Mouse (Mus musculus): ENCODE data around the gene Ppef2. TPM values are rescaled to one million over a fixed set of nuclear protein-coding genes. Genes with fewer than 3 reads are reported as not detected.

Gene Ppef2
- total RNA-seq, 2 experiments from 2014 or later = 0.46 to 0.91 TPM

DNA sequence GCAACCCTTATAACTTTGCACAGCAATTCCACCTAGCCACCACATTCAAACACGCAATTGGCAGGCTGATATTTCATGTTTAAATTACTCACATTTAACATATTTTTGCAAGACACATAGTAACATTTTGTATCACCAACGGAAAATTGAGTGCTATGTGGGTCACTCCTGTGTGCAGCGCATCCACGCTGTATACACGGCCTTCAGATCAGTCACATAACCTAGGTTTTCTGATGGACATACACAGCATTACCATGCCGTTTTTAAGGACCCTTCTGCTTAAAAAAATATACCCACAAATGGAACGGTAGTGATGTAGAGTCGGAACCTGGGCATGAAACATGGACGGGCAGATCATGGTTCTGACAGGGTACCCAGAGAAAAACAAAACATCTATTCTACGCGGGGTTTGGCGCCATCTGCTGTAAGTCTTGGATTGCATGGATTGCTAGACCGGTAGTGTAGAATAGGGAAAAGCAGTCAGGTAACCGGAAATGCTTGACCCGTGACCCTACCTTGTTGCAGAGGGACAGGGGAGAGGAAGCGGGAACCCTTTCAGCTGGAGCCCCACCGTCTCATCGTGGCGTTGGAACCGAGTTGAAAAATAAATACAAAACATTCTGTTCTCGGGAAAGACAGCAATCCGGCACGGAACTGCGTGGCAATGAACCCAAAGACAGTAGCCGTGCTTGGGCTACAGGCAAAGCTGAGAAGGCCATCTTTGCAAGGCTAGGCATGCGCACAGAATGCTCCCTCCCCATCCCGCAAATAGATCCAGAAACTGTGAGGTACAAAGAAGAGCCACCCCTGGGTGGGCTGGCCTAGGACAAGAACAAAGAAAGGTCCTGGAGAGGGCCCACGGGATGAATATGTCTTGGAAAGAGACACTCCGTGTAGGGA, 16.5 kb downstream of the Ppef2 start:
- DNase-seq (ENCODE audit: low spot score in 2 of 2) = peak; percentile 75 to 82

DNA sequence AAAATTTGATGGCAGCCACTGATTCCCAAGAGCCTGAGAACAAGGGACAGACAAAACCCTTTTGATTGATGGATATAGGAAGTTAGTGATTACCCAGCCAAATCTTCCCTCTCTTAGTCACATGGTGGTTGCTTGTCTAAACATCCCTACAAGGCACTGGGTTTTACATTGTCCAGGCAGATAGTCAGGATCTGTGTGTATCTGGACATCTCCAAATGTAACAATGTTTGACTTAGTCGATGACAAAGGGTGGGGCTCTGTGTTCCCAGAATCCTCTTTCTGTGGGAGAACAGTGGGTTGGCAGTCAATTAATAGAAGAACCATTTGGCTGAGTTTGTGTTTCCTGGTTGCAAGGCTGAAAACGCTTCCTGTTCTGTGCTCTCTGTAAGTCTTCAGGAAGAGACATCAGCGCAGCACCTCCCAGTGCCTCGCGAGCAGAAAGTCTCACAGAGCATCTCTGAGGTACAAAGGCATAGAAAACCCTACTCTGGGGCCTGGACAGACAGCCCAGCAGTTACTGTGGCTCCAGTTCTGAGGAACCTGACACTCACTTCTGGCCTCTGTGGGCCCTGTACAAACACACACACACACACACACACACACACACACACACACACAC, 21.0 kb downstream of the Ppef2 start:
- DNase-seq (ENCODE audit: low spot score in 2 of 2) = no peak

DNA sequence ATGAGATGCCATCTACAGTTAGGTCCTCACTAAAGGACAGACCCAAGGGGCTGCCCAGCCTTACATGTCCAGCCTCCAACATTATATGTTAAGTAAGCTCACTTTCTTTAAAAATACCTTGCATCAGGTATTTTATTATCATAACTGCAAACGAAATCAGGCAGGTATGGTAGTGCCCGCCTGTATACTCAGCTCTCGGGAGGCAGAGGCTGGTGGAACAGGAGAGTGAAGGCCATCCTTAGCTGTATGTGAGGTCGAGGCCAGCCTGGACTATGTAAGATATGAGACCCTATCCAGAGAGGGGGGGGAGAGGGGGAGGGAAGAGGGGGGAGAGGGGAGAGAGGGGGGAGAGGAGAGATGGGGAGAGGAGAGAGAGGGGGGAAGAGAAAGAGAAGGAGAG, 22.7 kb downstream of the Ppef2 start:
- DNase-seq (ENCODE audit: low spot score in 2 of 2) = no peak

DNA sequence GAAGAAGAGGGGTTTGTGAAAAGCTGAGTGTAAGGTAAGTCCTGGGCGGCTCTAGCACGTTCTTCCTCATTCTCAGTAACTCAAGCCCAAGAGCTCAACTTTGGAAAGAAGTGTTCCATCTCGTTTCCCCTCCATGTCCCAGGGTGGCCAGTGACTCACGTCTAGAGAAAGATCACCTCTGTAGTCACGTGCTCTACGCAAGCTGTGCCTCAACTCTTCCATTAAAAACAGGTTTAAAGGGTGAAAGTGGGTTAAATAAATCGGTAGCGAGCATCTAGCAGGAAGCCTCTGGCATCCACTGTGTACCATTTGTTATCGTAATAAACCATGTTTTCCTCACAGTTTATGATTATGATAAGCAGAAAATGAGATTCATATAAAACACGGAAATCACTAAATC, 24.2 kb downstream of the Ppef2 start:
- DNase-seq (ENCODE audit: low spot score in 2 of 2) = no peak

DNA sequence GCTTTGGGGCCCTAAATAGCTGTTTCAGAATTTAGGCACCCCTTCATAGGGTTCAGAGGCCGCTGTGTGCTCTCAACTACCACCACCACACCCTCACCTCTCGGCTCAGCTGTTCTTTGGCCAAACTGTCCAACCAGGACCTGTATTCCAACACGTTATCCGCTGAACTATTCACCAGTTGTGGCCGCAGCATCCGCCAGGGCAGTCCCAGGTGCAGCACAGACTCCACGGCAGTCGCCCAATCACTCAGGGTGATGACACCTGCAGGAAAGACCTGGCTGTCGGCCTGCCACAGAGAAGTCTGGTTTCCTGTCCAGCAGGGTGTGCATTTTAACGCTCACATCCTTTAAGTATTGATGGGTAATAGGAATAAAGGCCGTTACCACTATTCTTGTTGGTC, 25.8 kb downstream of the Ppef2 start:
- DNase-seq (ENCODE audit: low spot score in 2 of 2) = no peak

DNA sequence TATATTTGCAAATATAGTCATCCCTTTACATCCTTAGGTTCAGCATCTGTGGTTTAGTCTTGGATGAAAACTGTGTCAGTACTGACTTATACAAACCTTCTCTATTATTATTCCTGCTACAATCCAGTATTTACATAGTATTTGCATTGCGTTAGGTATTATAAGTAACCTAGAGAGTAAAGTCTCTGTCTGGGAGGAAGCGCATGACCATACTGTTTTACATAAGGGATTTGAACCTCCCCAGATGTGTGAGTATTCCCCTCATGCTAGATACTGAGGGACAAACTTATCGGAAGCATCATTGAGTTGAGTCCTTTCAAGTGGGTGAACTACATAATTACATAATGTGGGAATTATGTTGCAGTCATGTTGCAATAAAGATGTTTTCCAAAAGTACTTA, 26.6 kb downstream of the Ppef2 start:
- no peak for DNase-seq (ENCODE audit: low spot score in 2 of 2)

DNA sequence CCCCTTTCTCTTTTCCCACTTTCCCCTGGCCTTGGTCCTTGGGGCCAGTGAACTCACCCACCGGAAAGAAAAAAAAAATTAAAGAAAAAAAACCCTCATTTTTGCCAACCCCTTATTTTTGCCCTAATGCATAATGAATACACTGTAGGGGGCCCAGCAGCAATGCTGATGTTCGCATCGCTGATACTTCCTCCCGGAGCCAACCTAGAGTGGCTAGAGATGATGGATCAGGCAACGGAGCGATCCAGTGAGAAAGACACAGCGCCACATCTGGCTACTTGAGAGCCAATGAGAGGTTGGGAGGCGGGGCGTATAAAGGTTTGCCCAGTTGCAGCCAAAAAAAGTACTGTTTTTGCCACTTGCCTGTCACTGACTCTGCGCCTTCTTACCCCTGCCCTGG, 27.3 kb downstream of the Ppef2 start:
- DNase-seq (ENCODE audit: low spot score in 2 of 2) = no peak

DNA sequence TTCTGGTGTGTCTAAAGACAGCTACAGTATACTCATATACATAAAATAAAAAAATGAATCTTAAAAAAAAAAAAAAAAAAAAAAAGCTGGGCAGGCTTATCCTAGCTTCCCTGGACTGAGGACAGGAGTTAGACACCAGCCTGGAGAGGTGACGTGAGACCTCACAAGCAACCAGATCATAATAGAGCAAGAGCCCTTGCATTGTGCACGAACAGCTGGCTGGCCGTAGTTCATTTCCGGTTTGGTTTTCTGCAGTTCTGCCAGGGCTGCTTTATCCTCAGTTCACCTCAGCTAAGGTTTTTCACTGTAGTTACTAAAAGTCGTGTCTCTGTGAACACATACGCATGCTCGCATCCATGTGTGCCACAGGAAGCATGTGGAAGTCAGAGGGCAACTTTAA, 28.3 kb downstream of the Ppef2 start:
- DNase-seq (ENCODE audit: low spot score in 2 of 2) = no peak

DNA sequence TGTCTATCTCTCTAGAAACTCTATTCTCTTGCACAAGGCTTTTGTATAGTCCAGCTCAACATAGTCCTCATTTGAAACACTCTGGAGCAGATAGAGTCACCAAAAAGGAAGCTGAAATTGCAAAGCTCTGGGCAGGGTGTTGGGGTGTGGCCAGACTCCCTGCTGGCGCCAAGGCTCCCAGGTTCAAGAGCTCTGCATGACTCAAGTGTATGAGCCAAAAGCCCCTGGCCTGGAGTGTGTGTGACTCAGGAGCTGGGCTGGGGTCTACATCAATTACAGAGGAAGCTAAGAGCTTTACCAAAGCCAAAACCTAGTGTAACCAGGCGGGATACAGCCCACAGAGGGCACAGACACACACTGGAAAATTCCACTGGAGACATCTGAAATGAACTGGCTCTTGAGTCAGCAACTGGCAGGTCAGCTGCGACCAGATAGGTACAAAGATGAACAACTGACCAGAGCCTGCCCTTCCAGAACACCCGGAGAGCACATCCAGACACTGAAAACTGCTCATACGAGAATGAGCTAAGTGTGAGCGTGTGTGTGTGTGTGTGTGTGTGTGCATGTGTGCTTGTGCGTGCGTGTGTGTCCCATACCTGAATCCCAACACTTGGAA, 35.7 kb downstream of the Ppef2 start:
- no peak for DNase-seq (ENCODE audit: low spot score in 2 of 2)

DNA sequence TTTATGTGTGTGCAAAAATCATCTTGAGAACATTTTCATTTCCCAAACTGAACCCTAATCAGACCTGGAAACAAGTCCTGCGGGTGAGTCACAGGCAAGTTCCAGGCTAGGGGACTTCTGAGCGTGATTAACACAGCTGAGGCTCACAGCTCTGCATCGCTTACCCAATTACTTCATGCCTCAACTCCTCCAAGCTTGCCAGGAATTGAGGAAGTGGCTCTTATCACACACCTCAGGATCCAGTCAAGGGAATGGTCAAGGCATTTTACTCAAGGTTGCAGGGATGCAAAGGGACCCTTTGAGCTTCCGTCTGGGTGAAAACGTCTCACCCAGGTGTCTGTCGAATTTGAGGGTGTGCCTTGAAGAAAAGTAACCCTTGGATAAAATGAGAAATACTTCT, 36.3 kb downstream of the Ppef2 start:
- no peak for DNase-seq (ENCODE audit: low spot score in 2 of 2)

DNA sequence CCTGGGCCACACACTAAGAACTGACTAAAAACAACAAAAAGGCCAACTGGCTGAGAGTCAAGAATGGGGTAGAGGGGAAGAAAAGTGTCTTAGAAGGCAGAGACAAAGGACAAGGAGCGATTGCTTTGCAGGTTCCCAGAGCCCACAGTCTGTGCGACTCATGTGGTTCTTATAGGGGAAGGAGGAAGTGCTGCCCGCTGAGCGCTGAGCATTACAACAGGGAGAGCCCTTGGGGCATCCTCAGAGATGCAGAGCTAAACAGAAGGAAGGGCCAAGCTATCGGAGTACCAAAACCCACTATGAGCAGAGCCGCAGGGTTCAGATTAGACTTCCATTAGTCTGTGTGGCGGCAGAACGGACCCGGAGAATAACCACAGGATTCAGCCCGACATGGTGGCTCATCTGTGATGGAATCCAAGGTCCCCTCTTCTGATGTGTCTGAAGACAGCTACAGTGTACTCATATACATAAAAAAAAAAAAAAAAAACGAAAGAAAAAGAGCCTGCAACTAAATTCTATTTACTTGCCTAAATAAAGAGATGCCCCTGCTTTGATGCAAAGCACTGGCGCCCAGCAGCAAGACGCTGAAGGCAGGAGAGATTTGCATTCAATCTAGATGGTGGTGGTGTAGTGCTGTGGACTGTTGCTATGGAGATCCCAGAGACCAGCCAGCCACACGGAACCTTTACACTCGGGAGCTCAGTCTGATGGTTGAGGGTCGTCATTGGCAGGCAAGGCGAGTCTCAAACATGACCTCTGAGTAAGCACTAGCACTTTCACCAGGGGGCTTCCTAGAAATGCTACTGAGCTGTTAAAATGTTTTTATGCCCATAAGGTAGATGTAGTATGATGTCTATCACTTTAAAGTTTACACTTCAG, 36.9 kb downstream of the Ppef2 start:
- no peak for DNase-seq (ENCODE audit: low spot score in 2 of 2)

DNA sequence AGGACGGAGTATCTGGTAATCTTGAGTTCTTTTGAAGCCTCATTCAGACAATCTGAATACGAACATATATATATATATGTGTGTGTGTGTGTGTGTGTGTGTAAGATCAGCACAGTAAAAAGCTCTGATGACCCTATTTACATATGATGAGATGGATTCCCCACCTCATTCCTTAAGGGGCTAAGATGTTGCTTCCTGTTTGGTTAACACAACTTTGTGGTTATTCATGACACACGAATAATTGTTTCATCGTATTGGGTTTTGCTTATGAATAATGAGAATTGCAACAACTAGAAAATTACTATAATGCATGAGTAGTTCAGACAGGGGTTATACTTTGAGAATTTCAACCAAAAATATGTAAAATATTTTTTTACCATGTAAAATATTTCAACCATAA, 40.8 kb downstream of the Ppef2 start, which contains the start of gene U90926:
TSS of gene U90926 (minus strand) at position 101 of the 400 bp plus-strand sequence.
- DNase-seq (ENCODE audit: low spot score in 2 of 2) = no peak

DNA sequence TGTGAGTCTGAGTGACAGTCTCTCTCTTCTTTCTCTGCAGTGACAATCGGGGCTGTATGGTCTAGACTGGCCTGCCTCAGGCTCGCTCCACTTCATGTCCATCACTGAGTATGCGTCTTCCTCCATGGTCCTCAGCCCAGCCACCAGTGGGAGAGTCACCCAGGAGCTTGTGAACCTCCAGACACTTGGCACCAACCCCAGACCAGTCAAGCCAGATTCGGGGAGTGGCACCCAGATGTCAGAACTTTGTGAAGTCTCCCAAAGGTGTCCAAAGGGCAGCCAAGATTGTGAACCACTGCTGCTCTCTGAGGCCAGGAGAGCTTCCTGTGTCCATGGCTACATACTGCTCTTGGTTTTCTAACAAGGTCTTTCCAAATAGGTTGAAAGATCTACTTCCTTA, 43.8 kb downstream of the Ppef2 start:
- DNase-seq (ENCODE audit: low spot score in 2 of 2) = no peak

DNA sequence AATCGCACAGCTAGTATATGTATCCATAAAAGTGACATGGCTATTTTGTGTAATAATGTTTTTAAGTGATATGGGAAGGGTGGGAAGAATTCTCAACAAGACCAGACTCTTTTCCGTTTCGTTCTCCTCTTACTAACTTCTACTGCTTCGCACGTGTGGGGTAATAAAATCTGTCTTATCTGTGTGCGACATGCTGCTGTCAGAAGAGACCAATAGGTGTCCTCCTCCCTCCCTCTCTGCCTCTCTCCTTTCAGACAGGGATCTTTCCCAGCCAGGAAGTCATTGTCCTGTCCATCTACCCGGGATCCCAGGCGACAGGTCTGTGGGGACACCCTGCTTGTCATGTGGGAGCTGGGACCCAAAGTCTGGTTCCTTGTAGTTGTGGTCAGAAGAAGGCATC, 45.9 kb downstream of the Ppef2 start:
- DNase-seq (ENCODE audit: low spot score in 2 of 2) = no peak

DNA sequence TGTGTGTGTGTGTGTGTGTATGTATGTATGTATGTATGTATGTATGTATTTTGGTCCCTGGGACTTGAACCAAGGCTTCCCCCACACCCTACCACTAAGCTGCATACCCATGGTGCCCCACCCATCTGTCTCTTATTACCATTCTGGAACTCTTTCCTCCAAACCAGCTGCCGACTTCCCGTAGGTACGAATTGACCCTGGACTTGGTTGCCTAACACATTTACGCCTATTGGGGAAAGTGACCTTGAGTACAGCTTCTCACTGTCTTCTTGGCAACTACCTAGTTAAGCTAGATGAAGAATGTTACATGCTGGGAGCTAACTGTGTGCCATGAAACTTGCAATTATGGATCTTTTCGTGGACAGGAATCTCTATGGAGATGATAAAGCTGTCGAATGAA, 50.0 kb downstream of the Ppef2 start:
- DNase-seq (ENCODE audit: low spot score in 2 of 2) = no peak

DNA sequence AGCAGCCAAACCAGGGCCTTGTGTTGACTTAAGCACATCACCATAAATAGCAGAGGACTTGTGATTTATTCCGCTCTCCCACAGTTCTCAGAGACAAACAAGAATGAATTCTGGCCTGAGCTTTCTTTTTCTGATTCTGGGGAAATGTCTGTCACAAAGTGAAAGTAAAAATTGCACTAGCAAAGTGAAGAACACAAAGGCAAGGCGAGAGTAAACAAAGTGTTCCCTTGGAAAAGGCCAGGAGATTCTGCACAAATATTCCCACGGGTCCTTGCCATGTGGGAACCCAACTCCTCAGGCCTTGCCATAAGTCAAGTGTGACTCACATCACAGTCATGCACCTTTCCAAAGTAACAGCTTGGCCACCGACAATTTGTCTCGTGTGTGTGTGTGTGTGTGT, 50.4 kb downstream of the Ppef2 start:
- DNase-seq (ENCODE audit: low spot score in 2 of 2) = no peak

DNA sequence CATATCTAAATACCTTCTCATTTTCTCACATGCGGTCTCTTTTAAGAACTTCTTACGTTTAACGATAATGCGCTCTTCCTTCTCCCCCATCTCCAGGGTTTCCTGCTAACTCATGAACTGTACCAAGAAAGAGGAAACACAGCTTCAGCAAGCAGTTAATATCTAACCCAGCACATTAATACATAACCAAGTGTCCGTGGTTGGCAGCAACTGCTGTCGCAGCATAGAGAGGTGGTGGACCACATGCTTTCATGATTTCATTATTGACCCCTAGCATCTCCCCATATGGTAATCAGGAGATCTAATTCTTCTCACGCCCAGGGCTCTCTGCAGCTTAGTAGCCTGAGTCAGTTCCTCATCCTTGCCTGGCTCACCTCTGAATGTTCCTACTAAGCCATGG, 50.9 kb downstream of the Ppef2 start:
- DNase-seq (ENCODE audit: low spot score in 2 of 2) = no peak

DNA sequence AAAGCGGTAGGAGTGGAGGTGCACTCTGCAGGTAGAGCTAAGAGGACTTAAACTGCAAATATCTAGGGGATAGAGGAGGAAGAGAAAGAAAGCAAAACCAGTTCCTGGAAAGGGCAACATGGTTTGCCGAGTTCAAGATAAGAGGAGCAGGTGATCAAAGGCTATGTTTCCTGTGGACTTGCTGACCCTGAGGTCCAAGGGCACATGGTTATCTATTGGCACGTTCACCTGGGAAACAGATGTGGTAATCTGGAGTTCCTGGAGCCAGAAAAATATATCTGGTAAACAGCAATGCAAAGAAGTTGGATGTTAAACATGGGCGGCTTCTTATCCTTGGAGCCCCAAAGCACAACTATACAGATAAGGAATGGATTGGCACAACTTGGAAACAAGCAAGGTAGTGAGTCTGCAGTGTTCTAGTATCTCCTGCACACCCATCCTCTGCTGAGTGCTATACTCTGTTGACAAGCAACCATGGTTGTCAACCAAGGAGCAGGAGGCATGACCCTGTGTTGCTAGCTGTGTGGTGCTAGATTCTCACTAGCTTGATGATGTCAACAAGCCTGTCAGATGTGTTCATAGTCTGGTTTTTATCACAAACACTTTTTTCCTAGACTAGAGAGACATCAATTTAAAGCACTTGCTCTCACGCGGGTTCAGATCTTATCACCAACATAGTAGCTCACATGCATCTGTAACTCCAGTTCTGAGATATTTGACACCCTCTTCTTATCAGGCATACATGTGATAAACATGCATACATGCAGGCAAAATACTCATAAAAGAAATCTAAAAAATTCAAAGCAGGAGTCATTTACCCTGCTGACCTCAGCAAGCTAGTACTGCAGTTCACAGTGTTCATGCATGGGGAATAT, 51.7 kb downstream of the Ppef2 start:
- no peak for DNase-seq (ENCODE audit: low spot score in 2 of 2)

DNA sequence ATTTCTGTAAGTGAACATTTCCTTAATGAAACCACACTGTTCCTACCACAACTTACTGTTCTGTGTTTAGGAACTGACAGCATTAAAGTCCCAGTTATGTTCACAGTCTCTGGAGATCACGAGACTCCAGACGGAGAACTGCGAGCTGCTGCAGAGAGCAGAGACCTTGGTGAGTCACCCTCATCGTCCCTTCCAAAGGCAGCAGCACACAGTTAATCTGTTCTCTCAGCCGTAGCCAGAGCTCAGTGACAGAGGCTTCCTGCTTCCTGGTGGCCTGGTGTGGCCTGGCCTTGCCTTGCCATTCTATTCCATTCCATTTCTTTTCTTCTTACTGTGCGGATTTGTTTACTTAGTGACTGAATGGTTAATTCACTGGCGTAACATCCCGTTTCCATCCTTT, 57.8 kb downstream of the Ppef2 start:
- DNase-seq (ENCODE audit: low spot score in 2 of 2) = no peak
